Mouse (Mus musculus) cerebellum, postnatal 25 days (tissue): ENCODE measurements around the gene Gm13271.
"Not testable (repeated sequence)": the region's sequence is repeated elsewhere in the genome, so short reads cannot be mapped to it uniquely, and the experiment has no call there.

ENCODE experiments used
- DNase-seq, 2 experiments: peaks; one replicate each; pipeline ENCODE4 v3.0.0; 2021; ENCODE audit warnings: mixed read lengths in 2 of 2

Gm13271 gene

GRCm38 (mm10) chr4:88754818-88755340, at the start of gene Gm13271:
Gene Gm13271, plus strand, starts transcription at chr4:88754868.
- peak; percentile 67 to 75 for DNase-seq

DNA sequence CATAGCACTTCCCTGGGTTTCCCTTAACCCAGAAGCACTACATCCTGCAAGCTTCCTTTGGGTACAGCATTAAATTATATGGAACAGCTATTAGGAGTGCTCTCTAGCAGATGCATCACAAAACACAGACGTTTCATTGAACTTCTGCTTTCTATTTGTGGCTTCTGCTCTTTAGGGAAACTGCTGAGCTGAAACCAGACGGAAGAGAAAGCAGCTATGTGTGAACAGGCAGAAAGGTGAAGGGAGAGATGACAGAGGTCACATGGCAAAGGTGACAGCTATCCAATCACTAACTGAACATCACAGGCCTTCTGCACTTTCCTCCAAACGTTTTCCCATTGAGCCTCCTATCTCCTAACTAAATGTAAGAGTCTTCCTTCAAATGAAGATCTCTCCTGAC, 48.7 kb upstream of the Gm13271 start:
- no peak for DNase-seq

DNA sequence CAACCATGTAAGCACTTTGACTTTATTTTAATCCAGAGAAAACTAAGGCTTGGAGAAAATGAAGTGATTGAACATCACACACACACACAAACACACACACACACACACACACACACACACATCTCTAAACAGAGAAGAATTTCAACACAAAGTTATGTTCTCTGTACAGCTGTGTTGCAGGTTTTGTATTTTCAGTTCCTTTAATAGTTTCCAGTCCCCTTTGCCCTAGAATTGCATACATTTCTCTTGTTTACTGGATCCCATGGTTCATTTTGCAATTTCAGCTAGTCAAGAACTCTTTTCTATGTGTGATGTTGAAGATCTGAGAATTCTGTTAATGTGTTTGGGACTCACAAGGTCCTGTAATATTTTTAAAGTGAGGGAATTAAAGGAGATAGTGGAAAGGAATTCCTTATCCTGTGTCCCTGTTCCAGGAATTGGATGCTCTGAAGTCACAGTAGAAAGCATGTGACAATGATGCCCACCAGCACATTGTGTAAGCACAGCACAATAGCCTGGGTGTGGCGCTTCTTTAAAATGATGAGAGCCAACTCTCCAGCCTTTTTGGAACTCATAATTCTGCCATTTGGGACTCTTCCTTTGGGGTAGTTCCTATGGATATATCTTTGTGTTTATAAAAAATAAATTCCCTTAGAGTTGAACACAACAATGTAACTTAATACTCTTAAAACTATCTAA, 47.4 kb upstream of the Gm13271 start:
- no peak for DNase-seq

DNA sequence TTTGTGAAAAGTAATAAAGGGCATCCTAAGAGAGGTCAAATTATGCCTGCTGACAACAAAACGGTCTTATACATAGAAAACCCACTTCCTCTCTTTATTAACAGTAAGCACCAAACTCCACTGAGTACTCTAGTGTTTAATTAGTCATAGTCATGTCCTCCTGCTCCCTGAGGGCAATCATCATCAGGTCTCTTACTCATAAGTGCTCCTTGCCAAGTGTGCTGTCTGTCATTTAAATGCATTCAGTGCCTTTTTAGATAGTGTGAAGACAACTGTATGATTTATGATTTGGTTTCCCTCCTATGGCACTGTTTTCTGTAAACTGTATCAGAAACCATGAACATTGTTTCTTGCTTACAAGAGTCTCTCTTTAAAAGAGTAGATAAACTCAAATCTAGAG, 40.4 kb upstream of the Gm13271 start:
- no peak for DNase-seq

DNA sequence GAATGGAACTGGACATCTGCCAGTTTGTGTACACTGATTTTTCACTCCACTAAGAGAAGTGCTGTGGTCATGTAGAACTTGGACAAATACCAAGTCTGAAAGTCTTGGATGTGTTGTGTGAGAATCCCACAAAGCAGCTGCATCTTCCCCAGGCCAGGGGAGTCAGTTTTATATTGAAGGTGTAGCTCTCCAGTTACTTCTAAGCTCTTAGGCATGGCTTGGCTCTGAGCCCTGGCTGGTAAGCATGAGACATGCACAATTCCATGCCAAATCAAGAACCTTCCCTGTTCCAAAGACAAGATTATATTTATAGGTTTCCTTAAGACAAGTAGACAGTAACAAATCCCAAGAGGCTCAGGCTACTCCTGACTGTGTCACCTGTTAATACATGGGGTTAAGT, 39.6 kb upstream of the Gm13271 start:
- peak; percentile 30 to 44 for DNase-seq

DNA sequence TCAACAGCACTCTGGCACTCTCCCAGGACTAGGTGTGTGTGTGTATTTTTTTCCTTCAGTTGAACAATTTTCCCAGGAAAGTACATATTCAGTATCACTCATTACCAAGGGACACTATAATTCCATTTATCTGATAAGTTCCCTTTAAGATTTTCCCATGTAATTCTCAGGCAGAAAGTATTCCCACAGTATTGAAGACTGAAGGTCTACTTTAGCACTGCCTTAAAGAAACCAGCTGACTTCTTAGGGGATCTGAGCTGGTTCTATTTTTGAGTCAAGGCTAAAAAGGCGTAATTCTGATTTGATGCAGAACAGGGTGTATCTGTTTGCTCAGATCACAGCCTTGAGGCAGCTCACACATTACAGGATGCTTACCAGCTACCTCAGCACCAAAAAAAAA, 36.0 kb upstream of the Gm13271 start:
- peak in 1 of 2 experiments; percentile 27 for DNase-seq

- DNase-seq, result peak; percentile 95 to 97
Observed at GRCm38 (mm10) chr4:88721791-88722721, 32.6 kb upstream of the Gm13271 start, which contains the start of the genes Gm26566 and Klhl9. Gene Gm26566, plus strand, starts transcription at chr4:88721805. Gene Klhl9, minus strand, starts transcription at chr4:88722465.

DNA sequence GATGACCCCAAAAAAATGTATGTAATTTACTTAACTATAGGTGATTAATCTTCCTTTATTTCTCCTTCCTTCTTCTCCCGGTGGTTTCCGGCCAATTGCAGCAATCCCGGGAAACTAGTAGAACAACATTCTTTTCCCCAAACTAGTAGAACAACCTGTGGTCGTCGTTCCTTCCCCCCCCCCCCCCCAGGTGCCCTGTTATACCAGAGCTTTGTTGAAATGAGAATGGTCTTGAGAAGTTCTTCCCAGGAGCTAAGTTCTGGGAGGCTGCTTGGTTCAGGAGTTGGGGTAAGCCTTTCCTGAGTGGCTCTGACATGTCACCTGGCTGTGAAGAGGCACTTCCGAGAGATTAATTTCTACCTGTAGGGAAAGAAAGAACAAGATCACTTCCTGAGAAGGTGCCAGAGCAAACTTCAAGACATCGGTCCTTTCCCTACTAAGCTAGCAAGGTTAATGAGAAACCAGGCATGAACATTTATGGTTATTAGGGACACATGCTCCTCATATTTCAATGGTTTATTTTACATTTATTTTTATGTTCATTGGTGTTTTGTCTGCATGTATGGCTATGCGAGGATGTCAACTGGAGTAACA, 31.1 kb upstream of the Gm13271 start:
- no peak for DNase-seq

DNA sequence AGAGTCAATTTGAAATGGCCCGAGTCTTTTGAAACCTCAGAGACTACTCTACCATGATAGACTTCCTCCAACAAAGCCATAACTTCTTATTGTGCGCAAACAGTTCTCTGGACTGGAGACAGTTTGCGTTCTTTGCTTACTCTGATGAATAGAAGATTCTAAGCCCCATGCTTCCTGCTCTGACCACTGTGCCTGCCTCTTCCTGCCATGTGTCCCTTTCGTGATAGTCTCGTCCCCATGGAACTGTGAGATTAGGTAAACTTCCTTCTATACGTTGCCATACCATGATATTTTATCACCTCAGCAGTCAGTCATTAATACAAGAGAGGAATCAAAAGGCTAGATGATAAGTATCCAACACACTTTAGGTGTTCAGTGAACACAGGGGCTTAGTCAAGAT, 27.9 kb upstream of the Gm13271 start:
- DNase-seq, result no peak

- DNase-seq, result peak in 1 of 2 experiments; percentile 26
Observed at GRCm38 (mm10) chr4:88727324-88727723, 27.3 kb upstream of the Gm13271 start.

- peak; percentile 66 to 77 for DNase-seq
Observed at GRCm38 (mm10) chr4:88738480-88738879, 16.2 kb upstream of the Gm13271 start.

DNA sequence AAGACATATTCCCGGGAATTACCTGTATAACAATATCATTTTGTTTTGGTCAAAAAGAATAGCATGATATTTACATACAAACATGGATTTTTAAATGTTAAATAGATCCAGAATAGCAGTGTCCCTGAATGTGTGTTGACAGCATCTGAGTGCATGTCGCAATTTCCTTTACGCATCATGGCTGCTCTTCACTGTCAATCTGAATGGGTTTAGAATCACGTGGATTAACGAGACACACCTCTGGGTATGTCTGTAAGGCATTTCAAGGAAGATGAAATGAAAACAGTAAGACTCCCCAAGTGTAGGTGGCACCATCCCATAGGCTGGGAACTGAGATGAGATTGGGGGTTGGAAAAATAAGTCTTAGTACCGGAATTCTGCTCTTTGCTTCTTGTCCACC, 15.6 kb upstream of the Gm13271 start:
- DNase-seq, result no peak

DNA sequence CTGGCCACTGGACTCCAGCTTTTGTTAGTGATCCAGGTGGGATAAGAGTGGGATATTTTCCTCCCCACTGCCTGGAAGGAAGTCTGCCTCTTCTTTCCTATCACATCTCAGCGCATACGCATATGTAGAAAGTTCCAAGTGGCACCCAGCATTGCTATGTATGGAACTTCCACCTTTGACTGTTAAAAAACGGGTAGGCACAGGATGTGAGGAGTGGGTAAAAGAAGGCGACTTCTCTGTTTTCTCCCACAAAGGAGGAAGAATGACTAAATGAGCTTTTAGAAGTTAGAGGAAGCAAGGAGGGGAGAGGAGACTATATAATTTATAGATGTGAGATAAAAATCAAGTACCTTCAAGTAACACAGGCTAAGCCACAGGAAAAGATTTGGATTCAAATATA, 13.2 kb upstream of the Gm13271 start:
- DNase-seq, result no peak

GRCm38 (mm10) chr4:88742771-88743371, 11.8 kb upstream of the Gm13271 start:
- no peak for DNase-seq

DNA sequence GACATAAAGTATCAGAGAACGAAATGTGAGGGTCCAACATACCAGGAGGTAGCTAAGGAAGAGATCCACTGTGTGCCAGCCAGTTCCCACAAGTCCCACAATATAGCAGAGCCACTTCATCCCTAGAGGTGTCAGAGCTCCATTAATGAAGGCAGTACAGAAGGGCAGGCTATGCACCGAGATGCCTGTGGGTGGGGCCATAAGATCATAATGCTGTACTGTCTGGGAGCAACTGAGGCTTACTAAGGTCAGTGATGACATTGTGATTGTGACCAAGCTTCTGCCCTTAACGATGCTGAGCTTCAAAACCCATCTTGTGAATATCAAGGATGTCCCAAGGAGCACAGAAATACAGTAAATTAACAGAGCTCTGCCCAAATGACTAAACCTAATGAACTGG, 10.5 kb upstream of the Gm13271 start:
- no peak for DNase-seq

DNA sequence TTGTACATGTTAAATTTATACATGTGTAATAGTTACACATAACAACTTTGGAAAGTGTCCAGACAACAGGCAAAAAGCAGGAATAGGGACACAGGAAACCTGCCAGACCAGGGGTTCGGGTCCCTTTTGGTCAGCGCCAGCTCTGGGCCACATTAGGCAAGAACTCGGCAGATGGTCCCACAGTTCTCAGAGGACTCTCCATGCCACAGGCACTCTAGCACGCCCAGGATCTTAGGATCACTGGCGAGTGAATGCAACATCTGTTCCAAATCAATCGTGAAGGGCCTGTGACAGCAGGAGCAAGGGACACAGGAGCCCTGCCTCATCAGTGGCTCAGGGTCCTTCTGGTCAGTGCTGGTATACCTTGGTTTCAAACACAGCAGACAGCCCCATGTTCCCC, 4.7 kb upstream of the Gm13271 start:
- no peak for DNase-seq

- DNase-seq, result peak in 1 of 2 experiments; percentile 20
Observed at GRCm38 (mm10) chr4:88756581-88757513, 2.2 kb downstream of the Gm13271 start.

- peak; percentile 90 to 93 for DNase-seq
Observed at GRCm38 (mm10) chr4:88757628-88758031, 3.0 kb downstream of the Gm13271 start.

DNA sequence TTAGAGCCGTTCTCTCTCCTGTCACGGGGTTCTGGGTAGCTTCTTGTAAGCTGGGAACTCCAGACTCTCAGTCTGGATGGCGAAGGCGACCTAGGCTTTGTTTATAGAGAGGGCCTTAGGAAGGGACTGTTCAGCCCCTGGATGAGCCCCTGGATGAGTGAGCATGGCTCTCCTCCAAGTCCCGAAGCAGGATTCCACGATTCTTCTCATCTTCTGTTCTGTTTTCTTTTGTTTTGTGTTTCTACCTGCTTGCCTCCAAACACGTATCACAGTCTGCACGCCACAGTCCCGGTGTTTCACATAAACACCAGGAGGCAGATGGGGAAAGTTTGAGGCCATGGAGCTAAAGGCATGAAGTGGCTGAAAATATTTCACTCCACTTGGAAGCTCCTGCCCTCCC, 4.1 kb downstream of the Gm13271 start:
- DNase-seq, result not testable (repeated sequence)

DNA sequence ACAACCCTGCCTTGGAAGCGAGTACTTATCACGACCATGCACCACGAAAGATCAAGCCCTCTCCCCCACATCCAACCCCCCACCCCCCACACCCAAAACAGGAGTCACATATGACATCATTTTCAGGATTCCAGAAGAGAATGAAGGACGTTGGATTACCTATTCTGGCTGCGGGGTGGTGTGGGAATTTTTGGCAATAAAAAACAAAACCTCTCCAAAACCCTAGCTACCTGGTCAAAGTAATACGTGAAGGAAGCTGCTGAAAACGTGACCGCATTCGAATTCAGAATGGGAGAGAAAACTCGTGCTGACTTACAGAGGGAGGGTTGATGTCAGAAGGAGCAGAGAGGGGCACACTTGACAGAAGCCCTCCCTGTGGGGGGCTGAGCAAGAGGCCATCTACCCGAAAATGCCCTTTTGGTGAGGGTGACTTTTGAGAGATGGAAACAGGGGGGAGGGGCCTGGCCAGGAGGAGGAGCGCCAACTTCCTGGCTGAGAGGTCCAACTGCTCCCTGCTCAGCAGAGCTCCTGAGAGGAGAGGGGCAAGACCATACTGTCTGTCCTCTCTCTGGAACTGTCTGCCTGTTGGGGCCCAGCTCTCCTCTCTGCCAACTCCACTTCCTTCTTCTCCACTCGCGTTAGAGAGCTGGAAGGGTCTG, 5.1 kb downstream of the Gm13271 start, which contains the start of gene Gm13283:
Gm13283 (plus strand) TSS at position 510 of the 659 bp plus-strand sequence.
- DNase-seq, result peak; percentile 37 to 39

DNA sequence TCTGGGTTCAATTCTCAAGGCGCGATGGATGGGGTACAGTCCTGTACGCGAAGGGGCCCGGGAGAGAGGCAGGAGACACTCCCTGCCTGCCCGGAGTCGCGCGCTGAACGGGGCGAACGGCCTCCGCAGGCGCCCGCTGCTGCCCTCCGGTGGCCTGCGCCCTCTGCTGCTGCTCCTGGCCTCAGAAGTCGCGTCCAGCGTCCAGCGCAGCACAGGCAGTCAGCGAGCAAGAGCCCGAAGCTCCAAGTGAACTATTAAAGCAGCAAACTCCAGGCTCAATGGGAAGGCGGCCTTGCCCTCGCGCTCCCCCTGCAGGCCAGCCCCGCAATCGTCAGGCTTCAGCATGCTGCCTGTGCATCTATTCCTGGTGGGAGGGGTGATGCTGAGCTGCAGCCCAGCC, 5.8 kb downstream of the Gm13271 start:
- peak; percentile 71 to 79 for DNase-seq
